Mouse (Mus musculus) kidney, postnatal 0 days (tissue): ENCODE results near the gene Pde4d. TPM values are rescaled to one million over a fixed set of nuclear protein-coding genes. Genes with fewer than 3 reads are reported as not detected.

Experiments used
- ATAC-seq: fragments of 200-750 bp; cut with Nextera tagmentation; replicated peaks from 2 replicates; pipeline ENCODE4 v1.8.0; 2017; ENCODE audit warnings: low read depth, moderate number of reproducible peaks, moderate TSS enrichment, moderate library complexity; ENCODE audit not compliant: low FRiP score
- DNase-seq: peaks from one replicate; pipeline ENCODE4 v3.0.0-alpha.2; 2016; ENCODE audit warnings: low spot score
- H3K27ac ChIP-seq: fragments of 300-500 bp; sonication (generic); 2 replicates; pipeline ENCODE4 v1.5.1; 2014; ENCODE audit warnings: mild to moderate bottlenecking
- H3K27me3 ChIP-seq: fragments of 300-500 bp; sonication (generic); 2 replicates; pipeline ENCODE4 v1.6.1; 2014; ENCODE audit warnings: low read length, mixed read lengths; ENCODE audit not compliant: insufficient read depth
- H3K36me3 ChIP-seq: fragments of 300-500 bp; sonication (generic); 2 replicates; pipeline ENCODE4 v1.6.1; 2014; ENCODE audit warnings: low read length, mixed read lengths; ENCODE audit not compliant: insufficient read depth
- H3K4me1 ChIP-seq: fragments of 300-500 bp; sonication (generic); replicated peaks from 2 replicates; pipeline ENCODE4 v1.6.1; 2014; ENCODE audit warnings: antibody characterized with exemption, low read length, mixed read lengths; ENCODE audit not compliant: insufficient read depth
- H3K4me2 ChIP-seq: fragments of 300-500 bp; sonication (generic); 2 replicates; pipeline ENCODE4 v1.6.1; 2014; ENCODE audit warnings: mild to moderate bottlenecking, low read length, moderate library complexity, mixed read lengths
- H3K4me3 ChIP-seq: fragments of 300-500 bp; sonication (generic); replicated peaks from 2 replicates; pipeline ENCODE4 v1.5.1; 2014; ENCODE audit warnings: low read depth, low read length
- H3K9ac ChIP-seq: fragments of 300-500 bp; sonication (generic); 2 replicates; pipeline ENCODE4 v1.6.1; 2014; ENCODE audit warnings: low read depth, low read length
- H3K9me3 ChIP-seq: fragments of 300-500 bp; sonication (generic); replicated peaks from 2 replicates; pipeline ENCODE4 v1.6.1; 2016; ENCODE audit warnings: low read length, inconsistent platforms, mixed read lengths
- CTCF ChIP-seq: IDR thresholded peaks from 2 replicates; pipeline ENCODE4 v1.5.1; 2016; ENCODE audit warnings: antibody characterized with exemption, low read depth, mild to moderate bottlenecking, moderate library complexity
- WGBS: fragments of 180-500 bp; shearing (Covaris S2); extraction: QIAGEN DNeasy Blood & Tissue Kit; methylation state at CpG from one replicate; pipeline ENCODE4 v1.1.7; 2014; 5-methylcytosine and 5-hydroxymethylcytosine counted together
- polyA plus RNA-seq: library from polyadenylated mRNA; unstranded; fragments of >200 nt; fragmentation: Nextera tagmentation; extraction: Ambion mirVana; gene quantifications from 2 replicates; pipeline ENCODE4 v1.2.1, GENCODE M21; 2015

Pde4d gene
- polyA plus RNA-seq, 1 experiment from 2014 or later = 7.1 TPM

DNA sequence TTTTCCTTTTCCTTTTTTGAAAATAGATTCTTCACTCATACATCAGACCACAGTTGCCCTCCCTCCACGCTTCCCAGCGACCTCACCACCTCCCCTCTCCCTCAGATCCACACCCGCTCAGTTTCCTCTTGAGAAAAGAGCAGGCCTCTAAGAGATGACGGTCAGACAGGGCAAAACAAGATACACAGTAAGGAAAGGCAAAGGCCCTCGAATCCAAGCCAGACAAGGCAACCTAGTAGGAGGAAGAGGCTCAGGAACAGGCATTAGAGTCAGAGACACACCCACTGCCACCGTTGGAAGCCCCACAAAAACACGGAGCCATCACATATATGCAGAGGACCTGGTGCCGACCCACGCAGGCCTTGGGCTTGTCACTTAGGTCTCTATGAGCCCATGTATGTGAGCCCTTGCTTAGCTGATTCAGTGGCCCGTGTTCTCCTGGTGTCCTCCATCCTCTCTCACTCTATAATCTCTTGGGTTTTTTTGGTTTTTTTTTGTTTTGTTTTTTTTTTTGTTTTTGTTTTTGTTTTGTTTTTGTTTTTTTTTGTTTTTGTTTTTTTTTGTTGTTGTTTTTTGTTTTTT, 1097.3 kb downstream of the Pde4d start:
- DNase-seq = no peak
- H3K36me3 ChIP-seq = no peaks in the 10 kb centered on the region
- ATAC-seq = no peak
- H3K4me3 ChIP-seq = no peak overlapping the region
- no peaks in the 10 kb centered on the region for H3K27me3 ChIP-seq
- no peaks in the 10 kb centered on the region for H3K9me3 ChIP-seq
- H3K9ac ChIP-seq = no peak overlapping the region
- H3K4me2 ChIP-seq = no peak overlapping the region
- WGBS = 79% methylated on average over 10 of the region's 10 CpGs
- no peak for TF ChIP-seq CTCF
- no peak overlapping the region for H3K27ac ChIP-seq
- H3K4me1 ChIP-seq = no peaks in the 10 kb centered on the region

DNA sequence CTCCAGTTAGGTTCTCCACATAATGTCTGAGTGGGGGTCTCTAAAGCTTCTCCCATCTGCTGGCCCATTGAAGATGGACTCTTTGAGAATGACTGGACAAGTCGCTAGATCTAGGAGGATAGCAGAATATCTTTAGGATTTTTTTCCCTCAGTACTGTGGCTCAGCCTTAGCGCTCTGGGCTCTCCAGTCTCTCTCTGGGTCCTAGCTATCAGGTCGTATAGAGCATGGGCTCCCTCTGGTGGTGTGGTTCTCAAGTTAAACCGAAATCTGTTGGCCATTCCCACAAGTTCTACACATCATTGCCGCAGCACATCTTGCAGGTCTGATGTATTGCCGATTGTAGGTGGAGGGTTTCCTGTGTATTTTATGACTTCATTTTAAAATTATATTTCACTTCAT, 1098.0 kb downstream of the Pde4d start:
- H3K4me1 ChIP-seq = no peaks in the 10 kb centered on the region
- DNase-seq = peak; percentile 95
- H3K4me2 ChIP-seq = no peak overlapping the region
- no peak overlapping the region for H3K27ac ChIP-seq
- 27% methylated on average over 6 of the region's 6 CpGs for WGBS
- no peak overlapping the region for H3K4me3 ChIP-seq
- no peaks in the 10 kb centered on the region for H3K9me3 ChIP-seq
- peak; percentile 86 for TF ChIP-seq CTCF
- no peaks in the 10 kb centered on the region for H3K36me3 ChIP-seq
- peak; percentile 90 for ATAC-seq
- no peak overlapping the region for H3K9ac ChIP-seq
- H3K27me3 ChIP-seq = no peaks in the 10 kb centered on the region

DNA sequence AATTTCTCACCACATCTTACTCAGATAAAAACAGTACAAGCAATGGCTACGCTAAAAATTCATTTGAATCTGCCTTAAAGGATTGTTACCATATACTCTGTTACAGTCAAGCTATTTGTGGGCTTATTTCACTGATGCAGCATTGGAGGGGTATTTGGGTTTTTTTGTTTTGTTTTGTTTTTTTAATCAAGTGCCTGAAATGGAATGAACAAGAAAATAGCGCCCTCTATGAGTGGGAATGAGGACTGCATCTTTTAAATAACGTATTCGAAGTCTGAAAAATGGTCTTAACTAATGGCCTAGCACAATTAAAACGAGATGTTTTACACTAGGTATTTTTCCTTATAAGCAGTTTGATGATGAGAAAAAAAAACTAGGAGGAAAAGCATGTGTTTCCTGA, 1098.5 kb downstream of the Pde4d start:
- DNase-seq = no peak

DNA sequence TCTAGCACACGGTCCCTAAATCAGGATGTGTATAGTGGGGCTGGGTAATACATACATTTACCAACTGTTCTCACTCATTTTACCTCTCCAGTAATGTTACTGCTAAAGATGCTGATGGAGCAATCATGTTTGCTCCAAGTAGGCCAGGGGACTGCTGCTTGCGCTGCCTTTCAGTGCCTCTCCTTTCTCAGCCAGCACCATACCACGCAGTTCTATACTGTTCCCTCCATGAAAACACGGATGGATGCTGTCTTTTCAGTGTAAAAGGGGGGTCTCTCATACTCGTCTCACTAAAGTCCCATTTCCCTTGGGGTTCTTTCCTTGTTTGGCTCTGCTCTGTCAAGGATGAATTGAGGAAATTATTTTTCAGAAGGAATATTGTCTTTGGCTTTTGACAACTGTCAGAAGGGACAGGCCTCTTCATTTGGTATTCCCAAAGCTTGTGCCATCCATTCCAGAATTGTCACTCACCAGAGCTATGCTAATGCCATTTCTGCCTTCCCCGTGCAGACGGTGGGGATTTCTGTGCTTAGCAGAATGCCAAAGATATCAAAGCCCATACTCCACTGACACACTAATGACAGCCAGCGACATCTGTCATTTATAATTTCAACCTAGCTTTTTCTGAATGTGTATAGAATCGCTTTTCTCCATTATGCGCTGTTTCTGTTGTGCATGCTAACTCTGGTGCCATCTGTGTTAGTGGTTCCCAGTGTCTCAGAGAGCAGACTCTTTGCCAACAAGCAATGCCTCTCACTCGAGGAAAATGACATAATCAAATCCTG, 1099.2 kb downstream of the Pde4d start:
- Histone ChIP-seq H3K4me3 (no peak overlapping the region), H3K27ac (no peak overlapping the region), H3K4me2 (no peak overlapping the region), H3K27me3 (no peaks in the 10 kb centered on the region), H3K9me3 (no peaks in the 10 kb centered on the region), H3K9ac (no peak overlapping the region), H3K4me1 (no peaks in the 10 kb centered on the region), H3K36me3 (no peaks in the 10 kb centered on the region)
- TF ChIP-seq CTCF = no peak
- WGBS = 81% methylated on average over 11 of the region's 11 CpGs
- no peak for DNase-seq
- no peak for ATAC-seq

More for the DNA sequence above, 1098.5 kb downstream of the Pde4d start:
- peak; percentile 46 for TF ChIP-seq CTCF
- no peak for ATAC-seq
- whole genome bisulfite sequencing = 72% methylated on average over 5 of the region's 5 CpGs
- Histone ChIP-seq H3K27me3 (no peaks in the 10 kb centered on the region), H3K36me3 (no peaks in the 10 kb centered on the region), H3K9me3 (no peaks in the 10 kb centered on the region), H3K4me1 (no peaks in the 10 kb centered on the region), H3K4me2 (no peak overlapping the region), H3K9ac (no peak overlapping the region), H3K4me3 (no peak overlapping the region), H3K27ac (no peak overlapping the region)

DNA sequence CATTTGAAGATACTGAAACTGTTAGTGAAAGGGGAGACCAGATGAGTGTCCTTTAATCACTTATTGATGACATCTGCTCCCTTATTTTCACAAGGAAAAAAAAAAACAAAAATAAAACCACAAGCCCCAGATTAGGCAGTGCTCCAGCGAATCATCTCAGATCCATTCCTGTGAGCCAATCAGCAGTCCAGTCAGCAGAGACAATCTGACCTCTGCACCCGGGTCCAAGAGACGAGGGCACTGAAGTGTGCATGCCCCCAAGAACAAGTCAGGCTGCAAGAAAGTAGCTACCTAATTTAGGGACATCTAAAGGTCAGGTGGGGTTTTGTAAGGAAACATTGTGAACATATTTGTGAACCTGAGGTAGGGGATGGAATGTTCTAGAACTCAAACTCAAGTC, 1102.1 kb downstream of the Pde4d start:
- WGBS = 63% methylated on average over 3 of the region's 3 CpGs
- Histone ChIP-seq H3K4me2 (no peak overlapping the region), H3K27ac (no peak overlapping the region), H3K36me3 (no peaks in the 10 kb centered on the region), H3K9ac (no peak overlapping the region), H3K27me3 (no peaks in the 10 kb centered on the region), H3K4me3 (no peak overlapping the region), H3K4me1 (no peaks in the 10 kb centered on the region), H3K9me3 (no peaks in the 10 kb centered on the region)
- DNase-seq (no peak), ATAC-seq (no peak)
- no peak for TF ChIP-seq CTCF

DNA sequence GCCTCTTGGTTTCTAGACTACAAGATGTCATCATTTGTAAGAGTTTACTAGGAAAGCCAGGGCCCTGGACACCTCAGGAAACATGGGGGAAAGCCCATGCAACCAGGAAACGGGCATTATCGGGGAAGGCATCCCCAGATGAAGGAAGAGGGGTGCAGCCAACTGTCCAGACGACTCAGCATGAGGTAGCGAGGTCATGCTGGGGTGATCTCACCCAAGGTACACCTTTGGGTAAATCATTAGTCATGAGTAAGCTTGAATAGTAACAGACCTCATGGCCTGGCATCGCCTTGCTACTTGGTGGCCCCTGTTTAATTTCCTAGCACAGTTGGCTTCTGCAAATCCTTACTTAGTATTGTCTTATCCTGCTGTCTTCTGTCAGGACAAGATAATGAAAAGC, 1105.8 kb downstream of the Pde4d start:
- Histone ChIP-seq H3K4me3 (no peak overlapping the region), H3K4me1 (no peaks in the 10 kb centered on the region), H3K27me3 (no peaks in the 10 kb centered on the region), H3K9me3 (no peaks in the 10 kb centered on the region), H3K4me2 (no peak overlapping the region), H3K27ac (no peak overlapping the region), H3K36me3 (no peaks in the 10 kb centered on the region), H3K9ac (no peak overlapping the region)
- no peak for TF ChIP-seq CTCF
- WGBS = 62% methylated on average over 5 of the region's 5 CpGs
- peak; percentile 71; the same call in 1 of the 2 replicates for ATAC-seq
- no peak for DNase-seq
